Mouse (Mus musculus) gastrocnemius, adult 2 months (tissue): ENCODE data around the gene Gm42517. TPM values are rescaled to one million over a fixed set of nuclear protein-coding genes. Genes with fewer than 3 reads are reported as not detected.
A peak's percentile ranks its signal among the peaks of the same experiment; 100 is the strongest.

Experiments used
- DNase-seq: peaks from one replicate; pipeline ENCODE4 v3.0.0; 2022
- H3K27ac ChIP-seq: fragments of 200-600 bp; 2 replicates; pipeline ENCODE4 v1.8.1; 2022; ENCODE audit warnings: mild to moderate bottlenecking
- H3K4me3 ChIP-seq: fragments of 200-600 bp; 2 replicates; pipeline ENCODE4 v1.8.1; 2022; ENCODE audit warnings: mild to moderate bottlenecking, moderate library complexity
- CTCF ChIP-seq: fragments of 200-600 bp; IDR thresholded peaks from 2 replicates; pipeline ENCODE4 v1.8.1; 2022; ENCODE audit warnings: antibody characterized with exemption, mild to moderate bottlenecking, moderate library complexity
- intact Hi-C: fragments of 180-260 bp; cut with DNase I; formaldehyde crosslinking; loops from one replicate; pipeline ENCODE4 v1.15.1; 2025
- total RNA-seq, 2 experiments: library from RNA; stranded (reverse); gene quantifications; 2 replicates each; pipeline ENCODE4 v1.2.3; 2021

The Gm42517 gene
- total RNA-seq, 2 experiments from 2014 or later, result 0.13 to 0.28 TPM

DNA sequence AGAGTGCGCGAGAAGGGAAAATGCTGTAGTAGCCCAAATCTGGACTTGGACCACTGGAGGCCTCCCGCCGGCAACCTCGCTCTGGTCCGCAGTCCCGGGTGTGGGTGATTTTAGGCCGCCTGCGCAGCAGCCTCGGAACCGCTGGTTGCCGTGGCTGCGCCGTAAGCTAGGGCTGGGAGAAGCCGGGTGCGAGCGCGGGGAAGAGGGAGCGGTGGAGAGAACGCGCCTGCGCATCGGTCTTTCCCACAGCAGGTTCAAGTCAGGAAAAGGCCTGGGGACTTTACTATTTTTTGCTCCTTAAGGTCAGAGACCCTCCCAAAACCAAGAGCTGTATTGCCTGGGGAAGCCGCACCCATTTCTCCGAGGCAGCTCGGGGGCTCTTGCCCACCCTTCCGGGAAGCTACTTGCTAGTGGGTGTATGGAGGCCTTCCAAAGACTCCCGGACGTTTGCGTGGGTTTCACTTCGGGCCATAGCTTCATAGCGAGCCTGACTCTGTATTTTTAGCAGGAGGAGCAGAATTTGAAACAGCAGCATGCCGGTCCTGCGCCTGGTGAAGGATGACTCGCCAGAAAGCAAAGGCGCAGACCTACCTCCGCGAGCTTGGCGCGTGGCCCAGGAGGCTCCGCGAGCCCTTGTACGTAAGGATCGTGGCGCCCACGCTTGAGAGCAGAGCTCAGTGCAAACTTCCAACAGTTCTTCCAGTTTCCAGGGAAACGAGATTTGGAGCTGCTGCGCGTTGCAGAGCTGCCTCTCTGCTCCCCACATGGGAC is 1.3 kb upstream of the Gm42517 start:
- no peak for TF ChIP-seq CTCF
- intact Hi-C loops, result no loop called here
- H3K4me3 ChIP-seq, result peak overlapping the region; percentile 81
- peak overlapping the region; percentile 4; the same call in 1 of the 2 replicates for H3K27ac ChIP-seq
- DNase-seq, result peak; percentile 42

DNA sequence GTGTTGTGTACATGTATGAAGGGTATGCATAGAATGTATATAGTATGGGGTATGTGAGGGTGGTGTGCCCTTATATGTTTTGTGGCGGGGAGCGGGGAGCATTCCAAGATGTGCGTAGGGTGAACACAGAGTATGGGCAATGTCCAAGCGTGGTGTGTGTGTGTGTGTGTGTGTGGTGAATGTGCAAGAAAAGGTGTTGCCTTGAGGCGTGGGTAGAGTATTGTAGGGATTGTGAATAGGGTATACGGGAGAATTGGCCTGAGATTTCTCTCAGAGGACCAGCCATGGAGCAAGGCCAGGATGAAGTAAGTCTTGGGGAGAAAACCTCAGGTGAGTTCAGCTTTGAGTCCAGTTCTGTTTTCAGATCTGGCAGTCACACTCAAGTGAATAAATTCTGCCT is 724 bp upstream of the Gm42517 start:
- DNase-seq, result no peak
- Histone ChIP-seq H3K4me3 (peak overlapping the region; percentile 81), H3K27ac (no peak overlapping the region; the same call in 1 of the 2 replicates)
- no peak for TF ChIP-seq CTCF
- intact Hi-C loops, result no loop called here

DNA sequence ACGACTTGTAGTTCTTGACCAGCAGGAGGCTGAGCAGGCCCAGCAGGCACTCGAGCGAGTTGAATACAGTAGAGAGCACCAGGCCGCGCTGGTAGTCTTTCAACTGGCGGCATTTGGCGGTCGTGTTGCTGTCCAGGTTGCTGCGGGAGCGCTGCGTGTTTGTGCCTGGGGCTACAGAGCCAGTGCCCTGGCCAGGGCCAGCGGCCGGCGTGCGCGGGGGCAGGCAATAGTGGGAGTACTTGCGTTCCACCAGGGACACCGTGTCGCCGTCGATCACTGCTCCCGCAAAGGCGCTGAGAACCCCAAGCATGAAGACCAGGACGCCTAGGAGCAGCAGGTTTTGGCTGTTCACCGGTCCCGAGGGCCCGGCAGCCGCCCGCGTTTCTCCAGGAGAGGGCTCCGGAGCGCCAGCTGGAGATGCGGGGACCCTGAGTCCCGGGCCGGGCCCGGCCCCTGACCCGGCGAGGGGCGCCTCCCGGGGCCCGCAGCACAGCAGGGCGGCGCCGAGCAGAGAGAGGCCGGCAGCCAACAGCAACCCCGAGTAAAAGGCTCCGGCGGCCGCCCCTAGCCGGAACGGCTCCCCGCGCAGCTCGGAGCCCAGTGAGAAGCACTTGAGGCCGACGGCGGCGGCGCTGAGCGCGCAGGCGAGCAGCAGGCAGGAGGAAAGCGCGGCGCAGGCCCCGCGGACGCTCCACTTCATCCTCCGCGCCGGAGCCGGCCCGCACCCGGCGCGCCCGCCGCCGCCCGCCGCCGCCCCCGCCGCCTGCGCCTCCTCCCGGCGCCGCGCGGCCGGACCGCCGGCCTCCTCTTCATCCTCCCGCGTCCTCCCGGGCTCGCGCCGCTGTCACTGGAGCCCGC is 509 bp downstream of the Gm42517 start:
- intact Hi-C loops, result no loop called here
- peak overlapping the region; percentile 81 for H3K4me3 ChIP-seq

GRCm38 (mm10) chr5:108366328-108366983 is 1.3 kb downstream of the Gm42517 start:
- DNase-seq, result no peak
- TF ChIP-seq CTCF, result no peak
- intact Hi-C loops, result no loop called here
- peak overlapping the region; percentile 81 for H3K4me3 ChIP-seq
- peak overlapping the region; percentile 29; the same call in 1 of the 2 replicates for H3K27ac ChIP-seq

More for the DNA sequence above, 509 bp downstream of the Gm42517 start:
- peak; percentile 46 for DNase-seq
- TF ChIP-seq CTCF, result peak; percentile 11; the same call in 1 of the 2 replicates
- peak overlapping the region; percentile 29; the same call in 1 of the 2 replicates for H3K27ac ChIP-seq

DNA sequence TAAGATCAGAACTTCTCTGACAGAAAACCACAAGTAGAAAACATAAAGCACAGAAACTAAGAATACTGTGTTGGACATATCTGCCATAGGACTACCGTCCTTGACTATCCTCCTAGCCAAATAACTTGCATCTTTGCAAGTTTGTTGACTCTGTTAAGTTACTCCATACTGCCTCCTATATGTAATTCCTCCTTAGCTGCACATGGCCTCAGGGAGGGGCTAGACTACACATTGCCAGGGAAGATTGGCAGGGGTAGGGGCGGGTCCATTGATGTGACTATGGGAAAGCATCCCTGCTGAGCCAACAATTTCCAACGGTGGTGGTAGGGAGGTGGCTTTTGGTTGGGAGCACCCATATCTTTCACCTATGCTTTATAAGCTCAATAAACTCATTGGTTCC is 5.4 kb downstream of the Gm42517 start:
- Histone ChIP-seq H3K4me3 (no peak overlapping the region), H3K27ac (no peak overlapping the region)
- intact Hi-C loops, result no loop called here
- no peak for DNase-seq
- TF ChIP-seq CTCF, result no peak

- H3K27ac ChIP-seq, result no peak overlapping the region
- TF ChIP-seq CTCF, result no peak
- no peak for DNase-seq
- intact Hi-C loops, result no loop called here
- no peak overlapping the region for H3K4me3 ChIP-seq
Measured at GRCm38 (mm10) chr5:108360211-108360610, 7.5 kb downstream of the Gm42517 start.

DNA sequence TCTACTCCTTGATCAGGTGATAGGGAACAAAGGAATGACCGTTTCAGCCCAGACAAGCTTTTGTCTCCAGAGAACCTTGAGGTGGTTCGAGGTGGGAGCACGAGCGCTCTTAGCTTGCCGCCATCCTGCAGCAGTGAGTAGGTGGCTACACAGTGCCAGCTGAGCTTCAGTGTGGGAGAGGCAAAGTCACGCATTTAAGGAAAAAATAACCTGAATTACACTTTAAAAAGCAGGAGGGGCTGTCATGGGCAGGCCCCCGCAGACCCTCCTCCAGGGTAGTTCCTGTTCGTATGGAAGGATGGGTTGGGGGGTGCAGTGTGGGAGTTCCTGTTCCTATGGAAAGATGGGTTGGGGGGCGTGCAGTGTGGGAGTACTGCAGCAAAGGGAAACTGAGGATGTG is 8.2 kb downstream of the Gm42517 start:
- Histone ChIP-seq H3K27ac (no peak overlapping the region), H3K4me3 (no peak overlapping the region)
- intact Hi-C loops, result no loop called here
- TF ChIP-seq CTCF, result no peak
- no peak for DNase-seq

GRCm38 (mm10) chr5:108357862-108358261 is 9.9 kb downstream of the Gm42517 start:
- H3K4me3 ChIP-seq, result no peak overlapping the region
- TF ChIP-seq CTCF, result no peak
- intact Hi-C loops, result no loop called here
- DNase-seq, result no peak
- H3K27ac ChIP-seq, result no peak overlapping the region

GRCm38 (mm10) chr5:108354056-108354455 is 13.7 kb downstream of the Gm42517 start:
- Histone ChIP-seq H3K4me3 (no peak overlapping the region), H3K27ac (no peak overlapping the region)
- TF ChIP-seq CTCF, result no peak
- no peak for DNase-seq
- intact Hi-C loops, result no loop called here

- TF ChIP-seq CTCF, result no peak
- no peak overlapping the region for H3K27ac ChIP-seq
- intact Hi-C loops, result no loop called here
- H3K4me3 ChIP-seq, result no peak overlapping the region
- no peak for DNase-seq
Measured at GRCm38 (mm10) chr5:108349511-108350148, 18.1 kb downstream of the Gm42517 start.

DNA sequence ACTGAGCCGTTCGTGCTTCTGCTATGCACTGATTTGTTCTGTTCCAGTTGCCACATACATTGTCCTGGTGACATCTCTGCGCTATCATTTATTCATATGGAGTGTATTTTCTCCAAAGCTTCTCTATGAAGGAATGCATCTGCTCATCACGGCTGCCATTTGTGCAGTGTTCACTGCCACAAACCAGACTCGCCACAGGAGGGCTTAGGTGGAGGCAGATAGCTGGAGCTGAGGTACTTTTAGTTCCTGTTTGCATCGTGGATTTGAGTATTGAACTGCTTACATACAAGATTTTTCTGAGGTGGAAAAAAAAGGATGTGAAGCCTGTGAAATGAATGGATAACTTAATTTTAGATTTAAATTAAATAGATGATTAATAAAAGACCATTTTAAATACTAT is 19.9 kb downstream of the Gm42517 start:
- Histone ChIP-seq H3K27ac (no peak overlapping the region), H3K4me3 (no peak overlapping the region)
- intact Hi-C loops, result no loop called here
- no peak for TF ChIP-seq CTCF
- no peak for DNase-seq
